Mouse (Mus musculus): Measurements from ENCODE around the gene Tpm1.

The Tpm1 gene

GRCm38 (mm10) chr9:67049086-67049824 lies at the start of gene Tpm1:
Gene Tpm1, minus strand, starts transcription at chr9:67049406.
- in situ Hi-C loops (cut with MseI, MboI): loop anchor here in 1 of 2 experiments (10.0 kb wide), 1 partner anchor 106 kb away; no protein-coding TSS in a partner anchor

- in situ Hi-C loops (cut with MseI, MboI): no loop called here
These were observed 45.2 kb upstream of the Tpm1 start for GRCm38 (mm10) chr9:67094371-67094770.

GRCm38 (mm10) chr9:67092210-67092609 lies 43.0 kb upstream of the Tpm1 start:
- in situ Hi-C loops (cut with MseI, MboI): no loop called here

- in situ Hi-C loops (cut with MseI, MboI): no loop called here
These were observed 42.4 kb upstream of the Tpm1 start for GRCm38 (mm10) chr9:67091598-67091997.

- in situ Hi-C loops (cut with MseI, MboI): no loop called here
These were observed 41.9 kb upstream of the Tpm1 start for GRCm38 (mm10) chr9:67091151-67091550.

GRCm38 (mm10) chr9:67090633-67091045 lies 41.4 kb upstream of the Tpm1 start:
- in situ Hi-C loops (cut with MseI, MboI): no loop called here

GRCm38 (mm10) chr9:67089167-67089566 lies 40.0 kb upstream of the Tpm1 start:
- in situ Hi-C loops (cut with MseI, MboI): no loop called here

- in situ Hi-C loops (cut with MseI, MboI): no loop called here
These were observed 34.6 kb upstream of the Tpm1 start for GRCm38 (mm10) chr9:67083801-67084200.

- in situ Hi-C loops (cut with MseI, MboI): no loop called here
These were observed 32.5 kb upstream of the Tpm1 start for GRCm38 (mm10) chr9:67081688-67082087.

GRCm38 (mm10) chr9:67077658-67078319 lies 28.6 kb upstream of the Tpm1 start:
- in situ Hi-C loops (cut with MseI, MboI): no loop called here

- in situ Hi-C loops (cut with MseI, MboI): no loop called here
These were observed 28.1 kb upstream of the Tpm1 start for GRCm38 (mm10) chr9:67077266-67077657.

GRCm38 (mm10) chr9:67072182-67072581 lies 23.0 kb upstream of the Tpm1 start:
- in situ Hi-C loops (cut with MseI, MboI): no loop called here

- in situ Hi-C loops (cut with MseI, MboI): no loop called here
These were observed 22.4 kb upstream of the Tpm1 start for GRCm38 (mm10) chr9:67071596-67071995.

- in situ Hi-C loops (cut with MseI, MboI): no loop called here
These were observed 21.9 kb upstream of the Tpm1 start for GRCm38 (mm10) chr9:67071103-67071502.

- in situ Hi-C loops (cut with MseI, MboI): no loop called here
These were observed 17.4 kb upstream of the Tpm1 start for GRCm38 (mm10) chr9:67066616-67067015.

GRCm38 (mm10) chr9:67059714-67060113 lies 10.5 kb upstream of the Tpm1 start:
- in situ Hi-C loops (cut with MseI, MboI): no loop called here

- in situ Hi-C loops (cut with MseI, MboI): no loop called here
These were observed 9.2 kb upstream of the Tpm1 start for GRCm38 (mm10) chr9:67058366-67058765.

- in situ Hi-C loops (cut with MseI, MboI): no loop called here
These were observed 1.6 kb upstream of the Tpm1 start for GRCm38 (mm10) chr9:67050736-67051337.

- in situ Hi-C loops (cut with MseI, MboI): loop anchor here in 1 of 2 experiments (10.0 kb wide), 1 partner anchor 105 kb away; no protein-coding TSS in a partner anchor
These were observed 630 bp upstream of the Tpm1 start for GRCm38 (mm10) chr9:67049836-67050235.

- in situ Hi-C loops (cut with MseI, MboI): loop anchor here in 1 of 2 experiments (10.0 kb wide), 1 partner anchor 106 kb away; no protein-coding TSS in a partner anchor
These were observed 622 bp downstream of the Tpm1 start for GRCm38 (mm10) chr9:67048483-67049085.

- in situ Hi-C loops (cut with MseI, MboI): loop anchor here in 1 of 2 experiments (10.0 kb wide), 1 partner anchor 107 kb away; no protein-coding TSS in a partner anchor
These were observed 1.4 kb downstream of the Tpm1 start for GRCm38 (mm10) chr9:67047606-67048482.
